Mouse (Mus musculus) heart, embryonic 13.5 days (tissue): ENCODE measurements around the gene Mettl7a1. TPM values are rescaled to one million over a fixed set of nuclear protein-coding genes. Genes with fewer than 3 reads are reported as not detected.
"Not testable (repeated sequence)": the region's sequence is repeated elsewhere in the genome, so short reads cannot be mapped to it uniquely, and the experiment has no call there.

ENCODE experiments used
- ATAC-seq: fragments of 200-750 bp; cut with Nextera tagmentation; 2 replicates; pipeline ENCODE4 v1.8.0; 2017; ENCODE audit warnings: moderate TSS enrichment; ENCODE audit not compliant: insufficient number of reproducible peaks, low FRiP score, low TSS enrichment; ENCODE audit errors: extremely low read depth
- H3K27ac ChIP-seq: fragments of 300-500 bp; sonication (generic); replicated peaks from 2 replicates; pipeline ENCODE4 v1.5.1; 2015; ENCODE audit warnings: moderate library complexity, mild to moderate bottlenecking, inconsistent platforms
- H3K27me3 ChIP-seq: fragments of 300-500 bp; sonication (generic); replicated peaks from 2 replicates; pipeline ENCODE4 v1.6.1; 2015; ENCODE audit warnings: mild to moderate bottlenecking, inconsistent platforms
- H3K36me3 ChIP-seq: fragments of 300-500 bp; sonication (generic); 2 replicates; pipeline ENCODE4 v1.6.1; 2015; ENCODE audit warnings: mild to moderate bottlenecking, inconsistent platforms
- H3K4me1 ChIP-seq: fragments of 300-500 bp; sonication (generic); 2 replicates; pipeline ENCODE4 v1.6.1; 2015; ENCODE audit warnings: inconsistent platforms
- H3K4me2 ChIP-seq: fragments of 300-500 bp; sonication (generic); 2 replicates; pipeline ENCODE4 v1.6.1; 2015; ENCODE audit warnings: inconsistent platforms, mild to moderate bottlenecking, moderate library complexity
- H3K4me3 ChIP-seq: fragments of 300-500 bp; sonication (generic); 2 replicates; pipeline ENCODE4 v1.5.1; 2015; ENCODE audit warnings: moderate library complexity, mild to moderate bottlenecking, inconsistent platforms
- H3K9ac ChIP-seq: fragments of 300-500 bp; sonication (generic); 2 replicates; pipeline ENCODE4 v1.6.1; 2015; ENCODE audit warnings: inconsistent platforms, mild to moderate bottlenecking, moderate library complexity
- H3K9me3 ChIP-seq: fragments of 300-500 bp; sonication (generic); 2 replicates; pipeline ENCODE4 v1.6.1; 2016; ENCODE audit warnings: inconsistent platforms
- WGBS: fragments of 180-500 bp; shearing (Covaris S2); methylation state at CpG from one replicate; pipeline ENCODE4 v1.1.7; 2015; ENCODE audit warnings: mixed read lengths; 5-methylcytosine and 5-hydroxymethylcytosine counted together
- polyA plus RNA-seq: library from polyadenylated mRNA; unstranded; fragments of >200 nt; fragmentation: Nextera tagmentation; extraction: Ambion mirVana; gene quantifications from 2 replicates; pipeline ENCODE4 v1.2.1, GENCODE M21; 2015

The Mettl7a1 gene
- polyA plus RNA-seq, 1 experiment from 2014 or later: 3.3 TPM

- H3K36me3 ChIP-seq: no peaks in the 10 kb centered on the region
- H3K4me3 ChIP-seq: no peak overlapping the region
- H3K4me2 ChIP-seq: no peak overlapping the region
- ATAC-seq: no peak
- peaks cover 3% of the 10 kb centered on the region; the same call in 1 of the 2 replicates for H3K27me3 ChIP-seq
- H3K9ac ChIP-seq: no peak overlapping the region
- no peak overlapping the region for H3K27ac ChIP-seq
- 81% methylated on average over 3 of the region's 3 CpGs for WGBS
- no peaks in the 10 kb centered on the region for H3K9me3 ChIP-seq
- no peaks in the 10 kb centered on the region for H3K4me1 ChIP-seq
Observed at GRCm38 (mm10) chr15:100325235-100325634, 21.3 kb downstream of the Mettl7a1 start.

GRCm38 (mm10) chr15:100328089-100328488 lies 24.1 kb downstream of the Mettl7a1 start:
- WGBS: 54% methylated on average over 4 of the region's 4 CpGs
- H3K36me3 ChIP-seq, H3K4me3 ChIP-seq, H3K9ac ChIP-seq, H3K4me2 ChIP-seq, H3K27ac ChIP-seq, H3K4me1 ChIP-seq, ATAC-seq, H3K27me3 ChIP-seq, H3K9me3 ChIP-seq: not testable (repeated sequence)

GRCm38 (mm10) chr15:100329336-100329735 lies 25.4 kb downstream of the Mettl7a1 start:
- 81% methylated on average over 10 of the region's 10 CpGs for WGBS

GRCm38 (mm10) chr15:100330739-100331138 lies 26.8 kb downstream of the Mettl7a1 start:
- Histone ChIP-seq H3K27ac (no peak overlapping the region), H3K36me3 (no peaks in the 10 kb centered on the region), H3K9me3 (no peaks in the 10 kb centered on the region), H3K4me1 (no peaks in the 10 kb centered on the region), H3K27me3 (peaks cover 3% of the 10 kb centered on the region; the same call in 1 of the 2 replicates), H3K4me3 (no peak overlapping the region), H3K9ac (no peak overlapping the region), H3K4me2 (no peak overlapping the region)
- no peak for ATAC-seq
- 82% methylated on average over 7 of the region's 7 CpGs for WGBS

More at GRCm38 (mm10) chr15:100329336-100329735, 25.4 kb downstream of the Mettl7a1 start:
- not testable (repeated sequence) for H3K4me2 ChIP-seq, H3K4me1 ChIP-seq, ATAC-seq, H3K36me3 ChIP-seq, H3K27ac ChIP-seq, H3K9ac ChIP-seq, H3K4me3 ChIP-seq, H3K9me3 ChIP-seq, H3K27me3 ChIP-seq

- not testable (repeated sequence) for H3K9me3 ChIP-seq, H3K9ac ChIP-seq, H3K4me1 ChIP-seq, H3K36me3 ChIP-seq, H3K4me2 ChIP-seq, H3K4me3 ChIP-seq, H3K27ac ChIP-seq, H3K27me3 ChIP-seq, ATAC-seq
- 42% methylated on average over 3 of the region's 10 CpGs for WGBS
Observed at GRCm38 (mm10) chr15:100332077-100332961, 28.4 kb downstream of the Mettl7a1 start.

- ATAC-seq: no peak
- Histone ChIP-seq H3K27ac (no peak within 1 kb of the TSS), H3K4me3 (no peak within 1 kb of the TSS), H3K4me2 (no peak within 1 kb of the TSS), H3K4me1 (no peaks in the 10 kb centered on the region), H3K27me3 (no peaks in the 10 kb centered on the region), H3K36me3 (no peaks in the 10 kb centered on the region), H3K9ac (no peak within 1 kb of the TSS), H3K9me3 (no peaks in the 10 kb centered on the region)
- WGBS: 74% methylated on average over 10 of the region's 10 CpGs
Observed at GRCm38 (mm10) chr15:100334629-100335028, 30.7 kb downstream of the Mettl7a1 start, which contains the start of gene Mettl7a3. Gene Mettl7a3 (plus strand): TSS chr15:100334929.

- H3K27me3 ChIP-seq, H3K4me2 ChIP-seq, H3K27ac ChIP-seq, H3K4me3 ChIP-seq, H3K9me3 ChIP-seq, H3K36me3 ChIP-seq, H3K9ac ChIP-seq, H3K4me1 ChIP-seq: not testable (repeated sequence)
- 0 out of 2 replicates have a peak, but pooled peaks have one; percentile 21 for ATAC-seq
Observed at GRCm38 (mm10) chr15:100337328-100337727, 33.4 kb downstream of the Mettl7a1 start.

- 34% methylated on average over 9 of the region's 10 CpGs for WGBS
- ATAC-seq, H3K4me2 ChIP-seq, H3K36me3 ChIP-seq, H3K27ac ChIP-seq, H3K4me1 ChIP-seq, H3K4me3 ChIP-seq, H3K27me3 ChIP-seq, H3K9ac ChIP-seq, H3K9me3 ChIP-seq: not testable (repeated sequence)
Observed at GRCm38 (mm10) chr15:100337847-100338246, 33.9 kb downstream of the Mettl7a1 start.

- not testable (repeated sequence) for H3K36me3 ChIP-seq, ATAC-seq, H3K27me3 ChIP-seq, H3K4me1 ChIP-seq, H3K9ac ChIP-seq, H3K9me3 ChIP-seq, H3K4me2 ChIP-seq, H3K4me3 ChIP-seq, H3K27ac ChIP-seq
- WGBS: 59% methylated on average over 5 of the region's 5 CpGs
Observed at GRCm38 (mm10) chr15:100341314-100341980, 37.5 kb downstream of the Mettl7a1 start.

GRCm38 (mm10) chr15:100345484-100345883 lies 41.5 kb downstream of the Mettl7a1 start:
- H3K4me1 ChIP-seq: peaks cover 18% of the 10 kb centered on the region
- H3K4me3 ChIP-seq: no peak overlapping the region
- ATAC-seq: no peak
- no peak overlapping the region for H3K27ac ChIP-seq
- no peak overlapping the region for H3K9ac ChIP-seq
- H3K36me3 ChIP-seq: no peaks in the 10 kb centered on the region
- H3K9me3 ChIP-seq: no peaks in the 10 kb centered on the region
- H3K27me3 ChIP-seq: no peaks in the 10 kb centered on the region
- no peak overlapping the region for H3K4me2 ChIP-seq

- no peak overlapping the region for H3K27ac ChIP-seq
- H3K9me3 ChIP-seq: no peaks in the 10 kb centered on the region
- no peak overlapping the region for H3K9ac ChIP-seq
- no peak overlapping the region for H3K4me2 ChIP-seq
- H3K27me3 ChIP-seq: no peaks in the 10 kb centered on the region
- 60% methylated on average over 14 of the region's 14 CpGs for WGBS
- H3K4me1 ChIP-seq: peaks cover 27% of the 10 kb centered on the region
- H3K4me3 ChIP-seq: no peak overlapping the region
- no peak for ATAC-seq
- H3K36me3 ChIP-seq: no peaks in the 10 kb centered on the region
Observed at GRCm38 (mm10) chr15:100346761-100347160, 42.8 kb downstream of the Mettl7a1 start.
